Mouse (Mus musculus) left cerebral cortex, adult 18-20 months (tissue): Measurements from ENCODE around the gene Slc38a9. TPM values are rescaled to one million over a fixed set of nuclear protein-coding genes. Genes with fewer than 3 reads are reported as not detected.

Experiments
- DNase-seq, 2 experiments: peaks; one replicate each; pipeline ENCODE4 v3.0.0; 2021 to 2022; ENCODE audit warnings: low spot score in 2 of 2, mixed read lengths in 1 of 2
- long read RNA-seq, 2 experiments: library from polyadenylated mRNA; stranded (forward); transcript quantifications; one replicate each; pipeline ENCODE4 v2.0.0; 2021
- total RNA-seq, 2 experiments: library from RNA; stranded (reverse); gene quantifications; 2 replicates each; pipeline ENCODE4 v1.2.3; 2021

Gene Slc38a9
- 10 to 100 TPM; 24.3 to 25.4 TPM for total RNA-seq
- long read RNA-seq, experiment 1, full-length matches to known transcripts, result 8 of 17 reads
- long read RNA-seq, experiment 1, partial matches to known transcripts, result 1 of 17 reads
- long read RNA-seq, experiment 1, other reads (novel, unspliced or antisense), result 8 of 17 reads
- long read RNA-seq, experiment 2, full-length matches to known transcripts, result 2 of 9 reads
- long read RNA-seq, experiment 2, partial matches to known transcripts, result 2 of 9 reads
- long read RNA-seq, experiment 2, other reads (novel, unspliced or antisense), result 5 of 9 reads

- peak; percentile 88 to 94 for DNase-seq
Observed at GRCm38 (mm10) chr13:112660574-112661381, at the start of gene Slc38a9. TSS of gene Slc38a9 (plus strand) at chr13:112660751.

GRCm38 (mm10) chr13:112621592-112621991 is 39.0 kb upstream of the Slc38a9 start:
- no peak for DNase-seq

GRCm38 (mm10) chr13:112623656-112624055 is 36.9 kb upstream of the Slc38a9 start:
- DNase-seq, result no peak

GRCm38 (mm10) chr13:112624622-112625021 is 35.9 kb upstream of the Slc38a9 start:
- no peak for DNase-seq

GRCm38 (mm10) chr13:112625566-112625965 is 35.0 kb upstream of the Slc38a9 start:
- no peak for DNase-seq

- no peak for DNase-seq
Observed at GRCm38 (mm10) chr13:112635174-112635837, 25.2 kb upstream of the Slc38a9 start.

- DNase-seq, result no peak
Observed at GRCm38 (mm10) chr13:112636498-112636897, 24.1 kb upstream of the Slc38a9 start.

- DNase-seq, result no peak
Observed at GRCm38 (mm10) chr13:112639111-112639510, 21.4 kb upstream of the Slc38a9 start.

GRCm38 (mm10) chr13:112642897-112643296 is 17.7 kb upstream of the Slc38a9 start:
- DNase-seq, result no peak

GRCm38 (mm10) chr13:112644996-112645395 is 15.6 kb upstream of the Slc38a9 start:
- no peak for DNase-seq

- no peak for DNase-seq
Observed at GRCm38 (mm10) chr13:112645529-112646186, 14.9 kb upstream of the Slc38a9 start.

GRCm38 (mm10) chr13:112651183-112651582 is 9.4 kb upstream of the Slc38a9 start:
- no peak for DNase-seq

GRCm38 (mm10) chr13:112652205-112652604 is 8.3 kb upstream of the Slc38a9 start, which contains the start of gene Ddx4:
TSS of gene Ddx4 (minus strand) at chr13:112652475.
- DNase-seq, result no peak

GRCm38 (mm10) chr13:112659986-112660573 is 471 bp upstream of the Slc38a9 start:
- no peak for DNase-seq

- no peak for DNase-seq
Observed at GRCm38 (mm10) chr13:112661687-112662086, 1.1 kb downstream of the Slc38a9 start.

- no peak for DNase-seq
Observed at GRCm38 (mm10) chr13:112666433-112667024, 6.0 kb downstream of the Slc38a9 start.

GRCm38 (mm10) chr13:112667215-112667614 is 6.7 kb downstream of the Slc38a9 start:
- no peak for DNase-seq

GRCm38 (mm10) chr13:112671708-112672107 is 11.2 kb downstream of the Slc38a9 start:
- no peak for DNase-seq

GRCm38 (mm10) chr13:112672797-112673196 is 12.2 kb downstream of the Slc38a9 start:
- no peak for DNase-seq

- peak; percentile 54 to 59 for DNase-seq
Observed at GRCm38 (mm10) chr13:112673899-112674447, 13.4 kb downstream of the Slc38a9 start.
